Mouse (Mus musculus): ENCODE data around the gene Prss50. TPM values are rescaled to one million over a fixed set of nuclear protein-coding genes. Genes with fewer than 3 reads are reported as not detected.
A peak's percentile ranks its signal among the peaks of the same experiment; 100 is the strongest.
"Not testable (repeated sequence)": the region's sequence is repeated elsewhere in the genome, so short reads cannot be mapped to it uniquely, and the experiment has no call there.

Prss50 gene
- polyA plus RNA-seq (2014; fragmentation: Nextera tagmentation; extraction: Ambion mirVana), result 0.31 TPM in 1 of 2 replicates, not detected in the other

DNA sequence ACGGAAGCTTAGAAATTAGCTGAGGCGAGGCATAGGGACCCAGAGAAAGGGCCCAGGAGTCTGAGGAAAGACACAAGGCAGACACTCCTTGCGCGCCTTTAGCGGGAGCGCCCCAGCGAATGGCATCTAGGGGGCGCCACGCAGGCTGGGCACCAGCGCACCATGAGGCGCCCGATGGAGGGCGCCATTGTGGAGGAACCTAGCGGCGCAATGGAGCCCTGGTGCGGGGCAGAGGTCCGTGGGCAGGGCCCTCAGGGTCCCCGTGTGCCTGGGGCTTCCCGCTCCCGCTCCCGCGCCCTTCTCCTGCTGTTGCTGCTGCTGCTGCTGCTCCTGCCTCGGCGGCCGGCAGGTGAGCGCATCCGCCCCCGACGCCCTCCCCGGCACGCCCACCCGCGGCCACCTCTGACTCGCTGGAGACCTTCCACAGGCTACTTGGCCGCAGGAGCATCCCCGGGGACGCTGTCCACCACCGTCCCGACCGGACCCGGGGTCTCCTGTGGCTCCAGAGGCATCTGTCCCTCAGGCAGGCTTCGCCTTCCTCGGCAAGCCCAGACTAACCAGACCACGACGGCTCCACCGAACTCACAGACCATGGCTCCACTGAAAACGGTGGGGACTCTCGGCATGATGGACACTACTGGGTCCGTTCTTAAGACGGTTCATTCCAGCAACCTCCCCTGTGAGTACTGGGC is at the start of gene Prss50:
Gene Prss50, plus strand, starts transcription at position 187 of the 692 bp plus-strand sequence.
- Histone ChIP-seq H3K27ac (no peak within 1 kb of the TSS), H3K9me3 (ENCODE audit: control insufficient read depth, low read length) (no peaks in the 10 kb centered on the region), H3K4me3 (replicated peaks; ENCODE audit: low read length) (peak within 1 kb of the TSS; percentile 18), H3K4me1 (replicated peaks; ENCODE audit: control insufficient read depth, insufficient read depth, low read length) (peaks cover 7% of the 10 kb centered on the region; the same call in 1 of the 2 replicates), H3K36me3 (replicated peaks; ENCODE audit: control insufficient read depth, insufficient read depth) (no peaks in the 10 kb centered on the region), H3K9ac (peak within 1 kb of the TSS; percentile 42; the same call in 1 of the 2 replicates), H3K27me3 (ENCODE audit: control insufficient read depth, insufficient read depth, low read length) (peaks cover 11% of the 10 kb centered on the region; the same call in 1 of the 2 replicates), H3K4me2 (replicated peaks) (peak within 1 kb of the TSS; percentile 47)
- 9% methylated on average over 43 of the region's 50 CpGs for WGBS
- ATAC-seq (ENCODE audit: low FRiP score) (no peak), DNase-seq (ENCODE audit: low spot score) (no peak)

DNA sequence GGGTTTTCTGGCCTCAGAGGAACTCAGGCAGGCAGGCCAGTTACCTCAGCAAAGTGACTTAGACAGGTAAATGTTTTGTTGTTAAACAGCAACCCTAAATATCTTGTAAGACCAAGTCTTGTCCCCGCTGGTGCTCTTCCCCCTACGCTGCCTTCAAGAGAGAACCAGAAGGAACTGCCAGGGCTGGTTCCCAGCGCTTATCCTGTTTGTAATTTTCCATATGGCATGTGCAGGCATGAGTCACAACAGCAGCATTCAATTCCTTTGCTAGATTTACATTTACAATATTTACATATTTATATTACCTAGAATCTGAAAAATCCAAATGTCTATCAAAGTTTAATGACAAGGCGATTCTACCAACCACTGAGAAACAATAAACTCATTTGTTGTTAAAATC is 47.7 kb upstream of the Prss50 start:
- Histone ChIP-seq H3K4me3 (replicated peaks; ENCODE audit: low read length) (no peak overlapping the region), H3K27ac (no peak overlapping the region), H3K36me3 (replicated peaks; ENCODE audit: control insufficient read depth, insufficient read depth) (no peaks in the 10 kb centered on the region), H3K9me3 (ENCODE audit: control insufficient read depth, low read length) (no peaks in the 10 kb centered on the region), H3K9ac (no peak overlapping the region), H3K4me2 (replicated peaks) (no peak overlapping the region), H3K4me1 (replicated peaks; ENCODE audit: control insufficient read depth, insufficient read depth, low read length) (no peaks in the 10 kb centered on the region), H3K27me3 (ENCODE audit: control insufficient read depth, insufficient read depth, low read length) (no peaks in the 10 kb centered on the region)
- ATAC-seq (ENCODE audit: low FRiP score) (no peak), DNase-seq (ENCODE audit: low spot score) (no peak)
- 91% methylated on average over 4 of the region's 4 CpGs for WGBS

DNA sequence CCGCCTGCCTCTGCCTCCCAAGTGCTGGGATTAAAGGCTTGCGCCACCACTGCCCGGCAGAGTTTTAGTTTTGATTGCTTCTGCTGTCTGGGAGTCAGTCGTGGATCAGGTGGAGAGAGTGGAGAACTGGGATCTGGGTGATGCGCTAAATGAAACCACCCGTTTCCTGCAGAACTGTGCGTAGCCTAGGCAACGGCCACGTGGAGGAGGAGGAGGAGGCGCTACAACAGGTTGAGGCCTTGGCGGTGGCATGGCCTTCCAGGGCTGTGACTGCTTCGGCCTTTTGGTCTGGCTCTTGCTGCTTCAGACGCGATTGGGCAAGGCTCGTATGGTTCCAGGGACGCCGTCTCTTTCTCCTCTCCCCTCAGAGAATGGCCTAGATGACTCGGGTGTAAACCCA is 44.0 kb upstream of the Prss50 start, which contains the start of gene Prss44:
Gene Prss44, plus strand, starts transcription at position 206 of the 400 bp plus-strand sequence.
- Histone ChIP-seq H3K4me1 (replicated peaks; ENCODE audit: control insufficient read depth, insufficient read depth, low read length) (no peaks in the 10 kb centered on the region), H3K27ac (no peak within 1 kb of the TSS), H3K4me3 (replicated peaks; ENCODE audit: low read length) (no peak within 1 kb of the TSS), H3K27me3 (ENCODE audit: control insufficient read depth, insufficient read depth, low read length) (no peaks in the 10 kb centered on the region), H3K9ac (no peak within 1 kb of the TSS), H3K9me3 (ENCODE audit: control insufficient read depth, low read length) (no peaks in the 10 kb centered on the region), H3K4me2 (replicated peaks) (no peak within 1 kb of the TSS), H3K36me3 (replicated peaks; ENCODE audit: control insufficient read depth, insufficient read depth) (no peaks in the 10 kb centered on the region)
- 64% methylated on average over 17 of the region's 18 CpGs for WGBS
- DNase-seq (ENCODE audit: low spot score), result no peak
- ATAC-seq (ENCODE audit: low FRiP score), result no peak

DNA sequence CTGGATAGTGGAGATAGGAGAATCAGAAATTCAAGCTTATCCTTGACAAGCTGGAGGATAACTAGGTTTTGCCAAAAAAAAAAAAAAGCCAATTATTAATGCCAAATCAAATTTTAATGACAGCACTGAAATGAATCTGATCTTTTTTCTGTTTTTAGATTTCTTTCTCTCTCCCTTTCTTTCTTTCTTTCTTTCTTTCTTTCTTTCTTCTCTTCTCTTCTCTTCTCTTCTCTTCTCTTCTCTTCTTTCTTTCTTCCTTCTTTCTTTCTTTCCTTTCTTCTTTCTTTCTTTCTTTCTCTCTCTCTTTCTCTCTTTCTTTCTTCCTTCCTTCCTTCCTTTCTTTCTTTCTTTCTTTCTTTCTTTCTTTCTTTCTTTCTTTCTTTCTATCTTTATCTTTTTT is 37.2 kb upstream of the Prss50 start:
- not testable (repeated sequence) for H3K4me2 ChIP-seq (replicated peaks); ATAC-seq (ENCODE audit: low FRiP score); H3K36me3 ChIP-seq (replicated peaks; ENCODE audit: control insufficient read depth, insufficient read depth); H3K27ac ChIP-seq; DNase-seq (ENCODE audit: low spot score); H3K9me3 ChIP-seq (ENCODE audit: control insufficient read depth, low read length); H3K4me1 ChIP-seq (replicated peaks; ENCODE audit: control insufficient read depth, insufficient read depth, low read length); H3K9ac ChIP-seq; H3K4me3 ChIP-seq (replicated peaks; ENCODE audit: low read length); H3K27me3 ChIP-seq (ENCODE audit: control insufficient read depth, insufficient read depth, low read length)

DNA sequence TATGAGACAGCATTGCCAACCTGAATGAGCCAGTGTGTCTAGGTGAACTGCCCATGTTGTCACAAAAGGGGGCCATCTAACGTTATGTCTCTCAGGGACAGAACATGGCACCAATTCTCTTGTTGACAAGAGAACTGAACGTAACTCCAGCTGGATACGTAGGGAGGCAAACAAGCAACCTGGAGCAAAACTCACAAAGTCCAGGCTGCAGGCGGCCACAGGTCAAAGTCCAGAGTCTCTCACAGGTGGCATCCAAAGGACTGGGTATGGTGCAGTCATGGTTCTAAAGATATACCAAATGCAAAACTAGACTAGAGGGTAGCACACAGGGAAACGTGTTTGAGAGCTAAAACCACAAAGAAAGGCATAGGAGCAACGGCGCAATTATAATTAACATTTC is 36.3 kb upstream of the Prss50 start:
- Histone ChIP-seq H3K4me3 (replicated peaks; ENCODE audit: low read length) (no peak overlapping the region), H3K4me1 (replicated peaks; ENCODE audit: control insufficient read depth, insufficient read depth, low read length) (no peaks in the 10 kb centered on the region), H3K9me3 (ENCODE audit: control insufficient read depth, low read length) (no peaks in the 10 kb centered on the region), H3K4me2 (replicated peaks) (no peak overlapping the region), H3K36me3 (replicated peaks; ENCODE audit: control insufficient read depth, insufficient read depth) (no peaks in the 10 kb centered on the region), H3K27me3 (ENCODE audit: control insufficient read depth, insufficient read depth, low read length) (no peaks in the 10 kb centered on the region), H3K9ac (no peak overlapping the region), H3K27ac (no peak overlapping the region)
- WGBS, result 89% methylated on average over 7 of the region's 7 CpGs
- ATAC-seq (ENCODE audit: low FRiP score), result no peak
- DNase-seq (ENCODE audit: low spot score), result no peak

DNA sequence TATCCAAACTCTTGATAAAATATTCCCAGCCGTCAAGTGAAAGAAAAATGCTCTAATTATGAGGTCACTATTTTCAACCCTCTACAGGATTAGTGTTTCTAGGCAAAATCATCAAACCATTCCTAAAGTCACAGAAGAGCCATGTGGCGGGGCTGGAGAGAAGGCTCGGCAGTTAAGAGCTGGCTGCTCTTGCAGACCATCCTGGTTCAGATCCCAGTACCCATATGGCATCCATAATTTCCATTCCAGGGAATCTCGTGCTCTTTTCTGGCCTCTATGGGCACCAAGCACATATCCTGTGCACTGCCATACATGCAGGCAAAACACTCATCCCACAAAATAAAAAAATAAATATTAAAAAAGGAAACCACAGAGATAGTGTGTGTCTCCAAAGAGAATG is 32.3 kb upstream of the Prss50 start:
- Histone ChIP-seq H3K4me1 (replicated peaks; ENCODE audit: control insufficient read depth, insufficient read depth, low read length) (no peaks in the 10 kb centered on the region), H3K27me3 (ENCODE audit: control insufficient read depth, insufficient read depth, low read length) (no peaks in the 10 kb centered on the region), H3K4me2 (replicated peaks) (no peak overlapping the region), H3K9ac (no peak overlapping the region), H3K9me3 (ENCODE audit: control insufficient read depth, low read length) (no peaks in the 10 kb centered on the region), H3K36me3 (replicated peaks; ENCODE audit: control insufficient read depth, insufficient read depth) (no peaks in the 10 kb centered on the region), H3K27ac (no peak overlapping the region), H3K4me3 (replicated peaks; ENCODE audit: low read length) (no peak overlapping the region)
- ATAC-seq (ENCODE audit: low FRiP score) (no peak), DNase-seq (ENCODE audit: low spot score) (no peak)
- WGBS, result 81% methylated on average over 4 of the region's 4 CpGs

DNA sequence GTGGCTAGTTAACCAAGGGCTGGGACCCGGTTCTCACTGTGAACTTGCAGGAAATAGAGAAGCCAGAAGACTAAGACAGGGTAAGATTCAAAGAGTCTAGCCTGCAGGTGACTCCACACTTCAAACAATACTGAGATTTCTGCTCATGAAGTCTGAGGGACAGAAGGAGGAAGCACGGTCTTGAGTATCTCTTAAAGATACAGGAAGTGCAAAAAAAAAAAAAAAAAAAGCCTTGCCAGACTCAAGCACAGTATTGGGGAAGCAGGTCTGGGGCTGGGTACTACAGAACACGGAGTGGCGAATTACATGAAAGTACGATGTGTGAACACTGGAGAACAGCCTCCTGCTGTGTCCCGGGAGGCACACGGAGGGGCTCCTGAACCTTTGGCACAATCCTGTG is 31.9 kb upstream of the Prss50 start:
- DNase-seq (ENCODE audit: low spot score), result no peak
- Histone ChIP-seq H3K4me2 (replicated peaks) (no peak overlapping the region), H3K4me1 (replicated peaks; ENCODE audit: control insufficient read depth, insufficient read depth, low read length) (no peaks in the 10 kb centered on the region), H3K9me3 (ENCODE audit: control insufficient read depth, low read length) (no peaks in the 10 kb centered on the region), H3K4me3 (replicated peaks; ENCODE audit: low read length) (no peak overlapping the region), H3K27me3 (ENCODE audit: control insufficient read depth, insufficient read depth, low read length) (no peaks in the 10 kb centered on the region), H3K9ac (no peak overlapping the region), H3K27ac (no peak overlapping the region), H3K36me3 (replicated peaks; ENCODE audit: control insufficient read depth, insufficient read depth) (no peaks in the 10 kb centered on the region)
- ATAC-seq (ENCODE audit: low FRiP score), result no peak
- 66% methylated on average over 7 of the region's 7 CpGs for WGBS

DNA sequence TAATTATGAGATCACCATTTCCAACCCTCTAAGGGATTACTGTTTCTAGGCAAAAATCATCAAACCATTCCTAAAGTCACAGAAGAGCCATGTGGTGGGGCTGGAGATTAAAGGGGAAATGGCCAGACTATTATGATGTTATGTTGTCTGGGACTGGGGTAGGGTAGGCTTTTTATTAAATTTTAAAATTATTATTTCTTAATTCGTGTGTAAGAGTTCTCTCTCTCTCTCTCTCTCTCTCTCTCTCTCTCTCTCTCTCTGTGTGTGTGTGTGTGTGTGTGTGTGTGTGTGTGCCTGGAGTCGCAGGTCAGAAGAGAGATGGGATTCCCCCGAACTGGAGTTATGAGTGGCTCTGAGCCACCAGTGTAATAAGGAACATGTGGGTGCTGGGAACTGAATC is 31.4 kb upstream of the Prss50 start, which contains the start of gene Prss43:
Gene Prss43, plus strand, starts transcription at position 301 of the 400 bp plus-strand sequence.
- WGBS, result 83% methylated on average over 3 of the region's 3 CpGs
- no peak within 1 kb of the TSS for H3K4me2 ChIP-seq (replicated peaks)
- no peak for ATAC-seq (ENCODE audit: low FRiP score)

DNA sequence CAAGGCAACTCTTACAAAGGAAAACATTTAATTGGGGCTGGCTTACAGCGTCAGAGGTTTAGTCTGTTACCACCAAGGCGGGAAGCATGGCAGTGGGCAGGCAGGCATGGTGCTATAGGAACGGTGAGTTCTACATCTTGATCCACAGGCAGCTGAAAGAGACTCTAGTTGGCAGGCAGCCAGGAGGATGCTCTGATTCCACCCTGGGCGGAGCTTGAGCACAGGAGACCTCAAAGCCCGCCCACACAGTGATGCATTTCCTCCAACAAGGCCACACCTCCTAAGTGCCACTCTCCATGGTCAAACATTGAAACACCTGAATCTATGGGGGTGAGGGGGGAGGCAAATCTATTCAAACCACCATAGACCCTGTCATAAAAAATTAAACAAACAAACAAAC is 24.7 kb upstream of the Prss50 start:
- Histone ChIP-seq H3K9ac (no peak overlapping the region), H3K4me1 (replicated peaks; ENCODE audit: control insufficient read depth, insufficient read depth, low read length) (no peaks in the 10 kb centered on the region), H3K4me3 (replicated peaks; ENCODE audit: low read length) (no peak overlapping the region), H3K27ac (no peak overlapping the region), H3K4me2 (replicated peaks) (no peak overlapping the region), H3K9me3 (ENCODE audit: control insufficient read depth, low read length) (no peaks in the 10 kb centered on the region), H3K36me3 (replicated peaks; ENCODE audit: control insufficient read depth, insufficient read depth) (no peaks in the 10 kb centered on the region), H3K27me3 (ENCODE audit: control insufficient read depth, insufficient read depth, low read length) (no peaks in the 10 kb centered on the region)
- ATAC-seq (ENCODE audit: low FRiP score) (no peak), DNase-seq (ENCODE audit: low spot score) (no peak)
- WGBS, result 74% methylated on average over 5 of the region's 5 CpGs

More for the DNA sequence above, 31.4 kb upstream of the Prss50 start, which contains the start of gene Prss43:
- no peaks in the 10 kb centered on the region for H3K36me3 ChIP-seq (replicated peaks; ENCODE audit: control insufficient read depth, insufficient read depth)
- no peak within 1 kb of the TSS for H3K4me3 ChIP-seq (replicated peaks; ENCODE audit: low read length)
- H3K27me3 ChIP-seq (ENCODE audit: control insufficient read depth, insufficient read depth, low read length), result no peaks in the 10 kb centered on the region
- no peak for DNase-seq (ENCODE audit: low spot score)
- no peaks in the 10 kb centered on the region for H3K9me3 ChIP-seq (ENCODE audit: control insufficient read depth, low read length)
- no peak within 1 kb of the TSS for H3K27ac ChIP-seq
- no peaks in the 10 kb centered on the region for H3K4me1 ChIP-seq (replicated peaks; ENCODE audit: control insufficient read depth, insufficient read depth, low read length)
- H3K9ac ChIP-seq, result no peak within 1 kb of the TSS
